Mouse (Mus musculus) midbrain, embryonic 10.5 days (tissue): ENCODE measurements around the gene Aldh9a1. TPM values are rescaled to one million over a fixed set of nuclear protein-coding genes. Genes with fewer than 3 reads are reported as not detected.
"Not testable (repeated sequence)": the region's sequence is repeated elsewhere in the genome, so short reads cannot be mapped to it uniquely, and the experiment has no call there.

ENCODE experiments used
- DNase-seq: peaks from one replicate; pipeline ENCODE4 v3.0.0-alpha.2; 2017; ENCODE audit warnings: low spot score
- H3K27ac ChIP-seq: fragments of 300-500 bp; sonication (generic); replicated peaks from 2 replicates; pipeline ENCODE4 v1.5.1; 2016; ENCODE audit warnings: mild to moderate bottlenecking
- H3K27me3 ChIP-seq: fragments of 300-500 bp; sonication (generic); 2 replicates; pipeline ENCODE4 v1.6.1; 2016; ENCODE audit warnings: low read depth, mild to moderate bottlenecking; ENCODE audit not compliant: poor library complexity, severe bottlenecking
- H3K36me3 ChIP-seq: fragments of 300-500 bp; sonication (generic); 2 replicates; pipeline ENCODE4 v1.6.1; 2016; ENCODE audit warnings: mild to moderate bottlenecking, moderate library complexity
- H3K4me1 ChIP-seq: fragments of 300-500 bp; sonication (generic); 2 replicates; pipeline ENCODE4 v1.6.1; 2016
- H3K4me3 ChIP-seq: fragments of 300-500 bp; sonication (generic); 2 replicates; pipeline ENCODE4 v1.5.1; 2016; ENCODE audit warnings: mild to moderate bottlenecking, moderate library complexity
- H3K9me3 ChIP-seq: fragments of 300-500 bp; sonication (generic); replicated peaks from 2 replicates; pipeline ENCODE4 v1.6.1; 2016; ENCODE audit warnings: mild to moderate bottlenecking
- WGBS: fragments of 180-500 bp; shearing (Covaris S2); methylation state at CpG from one replicate; pipeline ENCODE4 v1.1.7; 2016; 5-methylcytosine and 5-hydroxymethylcytosine counted together
- polyA plus RNA-seq: library from polyadenylated mRNA; unstranded; fragments of >200 nt; fragmentation: Nextera tagmentation; extraction: Ambion mirVana; gene quantifications from 2 replicates; pipeline ENCODE4 v1.2.1, GENCODE M21; 2016

Aldh9a1 gene
- polyA plus RNA-seq, 1 experiment from 2014 or later, result 46.5 TPM

DNA sequence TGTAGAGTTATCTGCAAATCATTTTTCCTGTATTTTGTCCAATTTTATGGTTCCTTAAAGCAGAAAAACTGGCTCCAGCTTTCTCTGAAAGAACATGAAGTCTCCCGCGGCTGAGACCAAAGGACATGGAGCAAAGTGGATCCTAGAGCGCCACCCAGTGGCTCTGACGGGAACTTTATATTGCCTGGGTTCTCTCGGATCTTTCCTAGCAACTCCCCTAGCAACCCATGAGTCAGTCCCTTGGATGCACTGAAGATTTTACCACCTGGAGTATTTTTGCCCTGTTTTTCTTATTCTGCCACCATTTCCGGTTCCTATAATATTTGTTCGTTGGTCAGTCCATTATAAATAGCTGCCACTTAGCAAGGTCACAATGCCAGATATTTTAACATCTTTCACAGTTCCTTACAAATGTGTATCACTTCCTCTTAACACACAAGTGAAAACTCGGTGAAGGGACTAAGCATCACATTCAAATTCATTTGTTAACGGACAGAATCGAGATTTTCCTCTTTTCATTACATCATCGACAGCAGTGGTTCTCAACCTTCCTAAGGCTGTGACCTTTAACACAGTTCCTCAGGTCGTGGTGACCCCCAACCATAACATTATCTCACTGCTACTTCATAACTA lies 12.2 kb upstream of the Aldh9a1 start:
- WGBS, result 23% methylated on average over 12 of the region's 12 CpGs
- H3K36me3 ChIP-seq, result peaks cover 11% of the 10 kb centered on the region
- peaks cover 26% of the 10 kb centered on the region for H3K27me3 ChIP-seq
- no peak overlapping the region for H3K27ac ChIP-seq
- DNase-seq, result peak; percentile 84
- H3K4me1 ChIP-seq, result peaks cover 8% of the 10 kb centered on the region
- no peaks in the 10 kb centered on the region for H3K9me3 ChIP-seq
- H3K4me3 ChIP-seq, result no peak overlapping the region

GRCm38 (mm10) chr1:167339177-167339781 lies 10.5 kb upstream of the Aldh9a1 start:
- Histone ChIP-seq H3K4me3 (no peak overlapping the region), H3K4me1 (peaks cover 8% of the 10 kb centered on the region), H3K27me3 (peaks cover 26% of the 10 kb centered on the region), H3K36me3 (no peaks in the 10 kb centered on the region), H3K27ac (no peak overlapping the region), H3K9me3 (no peaks in the 10 kb centered on the region)
- DNase-seq, result no peak
- WGBS, result 73% methylated on average over 9 of the region's 9 CpGs

- Histone ChIP-seq H3K4me1 (peaks cover 8% of the 10 kb centered on the region), H3K36me3 (no peaks in the 10 kb centered on the region), H3K9me3 (no peaks in the 10 kb centered on the region), H3K27me3 (peaks cover 26% of the 10 kb centered on the region), H3K27ac (peak overlapping the region; percentile 71), H3K4me3 (peak overlapping the region; percentile 57)
- peak; percentile 39 for DNase-seq
- 2% methylated on average over 47 of the region's 47 CpGs for WGBS
Measured at GRCm38 (mm10) chr1:167340111-167340787, 9.5 kb upstream of the Aldh9a1 start.

GRCm38 (mm10) chr1:167340910-167341528 lies 8.8 kb upstream of the Aldh9a1 start:
- Histone ChIP-seq H3K36me3 (no peaks in the 10 kb centered on the region), H3K4me1 (peaks cover 8% of the 10 kb centered on the region), H3K9me3 (no peaks in the 10 kb centered on the region), H3K27ac (no peak overlapping the region), H3K27me3 (peaks cover 26% of the 10 kb centered on the region), H3K4me3 (no peak overlapping the region)
- 87% methylated on average over 3 of the region's 3 CpGs for WGBS
- no peak for DNase-seq

- peaks cover 8% of the 10 kb centered on the region for H3K4me1 ChIP-seq
- H3K4me3 ChIP-seq, result no peak overlapping the region
- no peak for DNase-seq
- H3K27me3 ChIP-seq, result peaks cover 26% of the 10 kb centered on the region
- H3K9me3 ChIP-seq, result no peaks in the 10 kb centered on the region
- no peak overlapping the region for H3K27ac ChIP-seq
- H3K36me3 ChIP-seq, result no peaks in the 10 kb centered on the region
- WGBS, result 92% methylated on average over 10 of the region's 10 CpGs
Measured at GRCm38 (mm10) chr1:167342831-167343230, 7.0 kb upstream of the Aldh9a1 start.

DNA sequence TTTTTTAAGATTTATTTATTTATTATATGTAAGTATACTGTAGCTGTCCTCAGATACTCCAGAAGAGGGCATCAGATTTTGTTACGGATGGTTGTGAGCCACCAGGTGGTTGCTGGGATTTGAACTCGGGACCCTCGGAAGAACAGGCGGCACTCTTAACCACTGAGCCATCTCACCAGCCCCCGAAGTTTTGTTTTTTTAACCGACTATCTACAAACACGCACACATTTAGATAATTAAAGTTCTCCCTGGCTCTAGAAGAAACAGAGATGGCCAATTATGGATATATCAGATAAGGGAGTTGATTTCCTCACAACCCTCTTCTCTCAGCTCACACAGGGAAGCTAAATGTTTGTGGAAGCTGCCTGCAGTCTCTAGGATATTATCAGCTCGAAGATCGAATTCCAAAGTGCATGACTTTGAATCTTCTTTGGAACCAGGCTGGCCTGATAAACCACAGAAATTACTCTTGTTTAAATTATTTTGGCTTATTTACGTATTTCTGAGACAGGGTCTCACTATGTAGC lies 3.7 kb upstream of the Aldh9a1 start:
- H3K36me3 ChIP-seq, H3K27me3 ChIP-seq, H3K4me3 ChIP-seq, H3K9me3 ChIP-seq, DNase-seq, H3K27ac ChIP-seq: not testable (repeated sequence)
- 91% methylated on average over 10 of the region's 10 CpGs for WGBS
- H3K4me1 ChIP-seq, result peaks cover 16% of the 10 kb centered on the region

GRCm38 (mm10) chr1:167349206-167349605 lies 585 bp upstream of the Aldh9a1 start:
- H3K9me3 ChIP-seq, H3K36me3 ChIP-seq, H3K27ac ChIP-seq, H3K4me3 ChIP-seq, H3K27me3 ChIP-seq, DNase-seq: not testable (repeated sequence)
- 64% methylated on average over 3 of the region's 3 CpGs for WGBS
- peaks cover 18% of the 10 kb centered on the region for H3K4me1 ChIP-seq

DNA sequence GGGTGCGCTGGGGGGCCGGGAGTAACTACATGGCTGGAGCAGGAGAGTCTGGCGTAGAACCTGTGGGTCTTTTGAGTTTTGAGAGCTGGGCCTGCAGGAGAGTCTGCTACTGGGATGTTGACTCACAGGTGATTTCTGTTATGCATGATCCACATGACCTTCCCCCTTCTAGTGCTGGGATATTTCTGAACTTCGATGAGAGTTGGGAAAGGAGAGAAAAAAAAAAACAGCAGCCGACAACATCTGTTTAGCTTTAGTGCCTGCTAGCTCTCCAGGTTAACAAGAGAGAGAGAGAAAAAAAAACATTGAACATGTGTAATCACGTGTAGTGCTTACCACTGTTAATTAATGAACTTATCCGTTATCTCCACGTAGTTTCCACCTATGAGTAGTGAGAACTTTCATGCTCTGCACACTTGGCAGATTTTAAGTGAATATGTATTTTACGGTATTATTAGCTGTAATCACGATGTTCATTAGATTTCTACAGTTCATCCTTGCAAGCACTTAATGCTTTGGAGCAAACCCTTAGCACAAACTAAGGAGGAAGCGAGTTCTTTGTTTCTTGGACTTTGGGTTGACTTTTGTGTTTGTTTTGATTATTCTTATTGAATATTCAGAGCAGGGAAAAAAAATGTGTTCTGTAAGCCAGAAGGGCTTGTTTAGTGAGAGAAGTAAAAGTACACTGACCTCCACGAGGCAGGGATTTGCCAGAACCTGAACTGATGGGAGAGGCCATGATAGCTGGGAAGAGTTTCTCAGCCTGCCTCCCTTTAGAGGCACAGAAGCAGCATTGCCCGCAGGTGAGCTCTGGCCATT lies 1.0 kb downstream of the Aldh9a1 start:
- no peaks in the 10 kb centered on the region for H3K9me3 ChIP-seq
- H3K27me3 ChIP-seq, result no peaks in the 10 kb centered on the region
- peak overlapping the region; percentile 84 for H3K27ac ChIP-seq
- peaks cover 21% of the 10 kb centered on the region for H3K36me3 ChIP-seq
- 35% methylated on average over 13 of the region's 13 CpGs for WGBS
- peaks cover 18% of the 10 kb centered on the region for H3K4me1 ChIP-seq
- peak overlapping the region; percentile 64 for H3K4me3 ChIP-seq
- DNase-seq, result no peak

GRCm38 (mm10) chr1:167352403-167352802 lies 2.6 kb downstream of the Aldh9a1 start:
- DNase-seq, result no peak
- H3K4me3 ChIP-seq, result no peak overlapping the region
- H3K9me3 ChIP-seq, result no peaks in the 10 kb centered on the region
- no peak overlapping the region for H3K27ac ChIP-seq
- H3K4me1 ChIP-seq, result peaks cover 18% of the 10 kb centered on the region
- H3K27me3 ChIP-seq, result no peaks in the 10 kb centered on the region
- H3K36me3 ChIP-seq, result peaks cover 35% of the 10 kb centered on the region
- 92% methylated on average over 14 of the region's 14 CpGs for WGBS

- Histone ChIP-seq H3K4me3 (no peak overlapping the region), H3K9me3 (no peaks in the 10 kb centered on the region), H3K36me3 (peaks cover 66% of the 10 kb centered on the region), H3K4me1 (no peaks in the 10 kb centered on the region), H3K27me3 (no peaks in the 10 kb centered on the region), H3K27ac (no peak overlapping the region)
- no peak for DNase-seq
- 93% methylated on average over 9 of the region's 9 CpGs for WGBS
Measured at GRCm38 (mm10) chr1:167357387-167357786, 7.6 kb downstream of the Aldh9a1 start.

GRCm38 (mm10) chr1:167358731-167359130 lies 8.9 kb downstream of the Aldh9a1 start:
- H3K36me3 ChIP-seq, result peaks cover 69% of the 10 kb centered on the region

DNA sequence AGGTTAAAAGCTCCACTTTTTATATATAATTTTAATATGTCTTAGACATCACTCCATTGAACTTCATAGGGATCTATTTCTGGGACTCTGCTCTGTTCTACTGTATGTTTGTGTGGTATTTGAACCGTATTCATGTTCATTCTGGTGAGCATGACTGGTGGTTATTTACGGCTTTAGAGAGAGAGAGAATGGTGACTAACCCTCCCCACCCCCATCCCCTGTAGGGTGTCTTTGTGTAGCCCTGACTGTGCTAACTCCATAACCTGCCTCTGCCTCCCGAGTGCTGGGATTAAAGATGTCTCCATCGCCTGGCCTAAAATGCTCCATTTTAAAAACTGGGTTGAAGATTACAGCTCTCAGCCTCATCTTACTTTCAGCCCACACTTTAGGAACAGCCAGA lies 10.5 kb downstream of the Aldh9a1 start:
- DNase-seq, result no peak
- Histone ChIP-seq H3K27me3 (no peaks in the 10 kb centered on the region), H3K4me3 (no peak overlapping the region), H3K9me3 (no peaks in the 10 kb centered on the region), H3K4me1 (0 out of 2 replicates have a peak, but pooled peaks cover 3% of the 10 kb centered on the region), H3K36me3 (peaks cover 67% of the 10 kb centered on the region), H3K27ac (no peak overlapping the region)
- 70% methylated on average over 4 of the region's 4 CpGs for WGBS

More at GRCm38 (mm10) chr1:167358731-167359130, 8.9 kb downstream of the Aldh9a1 start:
- Histone ChIP-seq H3K4me1 (0 out of 2 replicates have a peak, but pooled peaks cover 3% of the 10 kb centered on the region), H3K4me3 (no peak overlapping the region), H3K27me3 (no peaks in the 10 kb centered on the region), H3K9me3 (no peaks in the 10 kb centered on the region), H3K27ac (no peak overlapping the region)
- WGBS, result 93% methylated on average over 9 of the region's 9 CpGs
- no peak for DNase-seq
